Mouse (Mus musculus) lung, postnatal 36 days (tissue): ENCODE results near the gene Clint1.
"Not testable (repeated sequence)": the region's sequence is repeated elsewhere in the genome, so short reads cannot be mapped to it uniquely, and the experiment has no call there.

Experiments used
- DNase-seq: peaks from one replicate; pipeline ENCODE4 v3.0.0; 2022; ENCODE audit warnings: mixed read lengths

Gene Clint1

DNA sequence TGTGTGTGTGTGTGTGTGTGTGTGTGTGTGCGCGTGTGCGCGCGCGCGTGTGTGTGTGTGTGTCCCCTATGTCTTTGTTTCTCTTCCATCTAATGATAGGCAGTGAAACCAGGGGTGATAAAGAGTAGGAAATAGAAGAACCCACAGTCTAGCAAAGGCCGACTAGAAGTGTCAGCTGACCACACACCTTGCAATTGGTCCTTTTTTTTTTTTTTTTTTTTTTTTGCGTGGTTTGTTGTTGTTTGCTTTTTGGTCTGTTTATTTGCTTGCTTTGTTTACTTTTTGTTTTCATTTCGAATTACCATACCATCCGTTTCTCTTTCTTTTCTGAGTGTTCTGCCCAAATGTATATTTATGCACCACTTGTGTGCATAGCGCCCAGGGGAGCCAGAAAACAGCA is 3.6 kb upstream of the Clint1 start:
- DNase-seq, result no peak

DNA sequence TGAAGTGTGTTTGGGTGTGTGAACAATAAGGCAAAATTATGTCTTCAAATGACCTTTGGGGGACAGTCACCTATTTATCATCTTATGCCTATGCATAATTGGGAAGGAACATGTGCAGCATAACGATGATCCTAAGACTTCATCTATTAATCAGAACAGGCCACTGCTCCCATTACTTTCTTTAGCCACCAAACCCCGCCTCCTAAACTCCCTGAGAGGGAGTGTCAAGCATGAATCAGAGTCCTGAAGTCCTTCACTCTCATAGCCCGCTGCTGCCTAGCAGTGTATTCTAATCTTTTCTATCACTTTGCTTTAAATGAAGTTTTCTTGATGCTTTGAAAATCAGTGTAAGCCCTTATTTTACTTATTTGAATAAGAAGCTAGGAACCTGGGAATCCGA is 2.6 kb upstream of the Clint1 start:
- DNase-seq, result no peak

DNA sequence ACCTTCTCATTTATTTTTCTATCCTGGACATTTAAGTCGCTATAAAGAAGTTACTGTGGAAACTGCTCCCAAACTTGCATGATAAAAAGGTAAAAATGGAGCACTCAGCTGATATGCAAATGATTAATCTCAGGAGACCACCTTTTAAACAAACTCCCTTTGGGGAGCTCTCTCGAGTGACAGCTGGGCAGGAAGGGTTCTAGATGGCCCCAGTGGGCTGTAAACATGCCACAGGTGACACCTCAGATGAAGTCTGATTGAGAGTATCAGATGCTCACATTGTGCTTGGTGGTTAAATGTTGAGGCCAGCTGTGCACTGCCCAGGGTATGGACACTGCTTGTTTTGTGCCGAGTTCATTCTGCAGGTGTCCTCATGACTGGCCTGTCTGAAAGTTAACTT is 2.0 kb upstream of the Clint1 start:
- DNase-seq, result no peak

DNA sequence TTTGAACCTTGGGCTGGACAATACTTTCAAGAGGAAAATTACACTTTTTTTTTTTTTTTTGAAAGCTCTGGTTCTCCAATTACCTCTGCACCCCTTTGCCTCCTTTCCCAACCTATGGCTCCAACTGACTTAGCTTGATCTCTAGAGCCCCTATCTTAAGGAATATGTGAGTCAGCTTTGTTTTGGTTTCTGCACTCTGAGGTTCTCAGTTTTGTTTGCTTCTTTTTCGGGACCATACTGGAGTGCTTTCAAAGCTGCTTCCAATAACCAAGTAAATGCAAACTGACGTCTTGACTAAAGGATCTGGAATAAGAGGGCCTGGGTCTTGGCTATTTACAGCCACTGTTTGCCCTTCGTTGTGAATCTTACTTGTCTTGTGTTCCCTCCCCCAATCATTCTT is 1.5 kb upstream of the Clint1 start:
- no peak for DNase-seq

DNA sequence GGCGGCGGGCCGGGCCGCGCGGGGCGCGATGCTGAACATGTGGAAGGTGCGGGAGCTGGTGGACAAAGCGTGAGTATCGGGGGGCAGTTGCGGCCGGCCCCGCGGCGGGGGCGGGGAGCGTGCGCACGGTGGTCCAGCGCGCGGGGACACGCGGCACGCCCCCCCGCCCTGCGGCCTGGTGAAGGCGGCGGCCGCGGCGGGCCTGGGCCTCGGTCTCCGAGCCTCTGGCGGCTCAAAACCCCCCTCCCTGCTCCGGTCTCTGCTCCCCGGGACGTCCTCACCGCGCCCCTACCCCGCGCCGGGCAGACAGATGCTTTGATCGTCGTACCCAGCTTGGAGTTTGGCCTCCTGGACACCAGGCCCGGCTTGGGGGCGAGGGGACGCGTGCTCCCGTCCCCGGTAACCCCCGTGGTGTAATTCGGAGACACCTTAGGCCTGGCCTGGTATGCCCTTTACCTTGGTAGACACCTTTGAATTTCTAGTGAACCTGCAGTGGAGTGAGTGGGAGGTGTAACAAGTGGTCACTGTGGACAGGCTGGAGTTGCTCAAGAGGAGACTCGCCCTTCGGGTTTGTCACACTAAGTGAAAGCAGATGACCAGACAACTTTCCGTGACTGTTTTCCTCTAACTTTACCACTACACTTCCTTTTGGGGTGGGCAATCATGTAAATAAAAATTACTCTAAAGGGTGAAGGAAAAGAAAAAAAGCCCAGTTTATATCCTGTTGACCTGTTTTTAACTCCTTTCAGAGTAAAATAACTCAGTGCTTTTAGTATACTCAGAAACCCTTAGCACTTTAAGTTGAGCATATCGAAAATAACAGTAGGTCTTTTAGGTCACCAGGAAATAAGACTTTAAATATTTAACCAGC is 508 bp downstream of the Clint1 start:
- DNase-seq, result peak; percentile 58

DNA sequence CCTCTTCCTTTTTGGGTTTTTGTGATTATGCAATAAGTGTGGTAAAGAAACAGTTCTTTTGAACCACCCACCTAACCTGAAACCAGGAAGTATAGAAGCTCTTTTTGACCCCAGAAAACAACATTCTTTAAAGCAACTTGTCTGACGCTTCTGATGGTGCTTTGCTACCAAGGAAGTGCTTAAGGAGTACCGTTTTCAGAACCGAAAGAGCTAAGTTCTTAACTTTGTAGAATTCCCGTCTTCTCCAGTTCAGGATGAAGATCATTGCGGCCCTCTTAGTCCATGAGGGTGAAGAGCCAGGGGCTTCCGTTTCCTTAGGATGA is 1.1 kb downstream of the Clint1 start:
- DNase-seq, result no peak

DNA sequence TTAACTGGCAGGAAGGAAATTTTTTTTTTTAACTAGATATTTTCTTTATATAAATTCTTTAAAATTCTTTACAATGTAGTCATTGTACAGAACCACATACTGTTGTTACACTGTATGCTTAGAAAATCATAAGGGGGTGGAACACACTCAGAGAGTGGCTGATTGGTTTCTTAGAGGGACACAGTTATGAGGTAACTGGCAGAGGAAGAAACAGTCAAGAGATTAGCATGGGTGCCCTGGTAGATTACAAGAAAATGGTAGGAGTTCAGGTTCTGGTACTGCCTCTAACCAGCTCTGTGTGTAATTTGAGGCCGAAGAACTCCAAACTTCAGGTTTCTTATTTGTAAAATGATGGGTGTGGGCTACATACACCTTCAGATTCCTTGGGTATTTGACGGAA is 2.1 kb downstream of the Clint1 start:
- no peak for DNase-seq

DNA sequence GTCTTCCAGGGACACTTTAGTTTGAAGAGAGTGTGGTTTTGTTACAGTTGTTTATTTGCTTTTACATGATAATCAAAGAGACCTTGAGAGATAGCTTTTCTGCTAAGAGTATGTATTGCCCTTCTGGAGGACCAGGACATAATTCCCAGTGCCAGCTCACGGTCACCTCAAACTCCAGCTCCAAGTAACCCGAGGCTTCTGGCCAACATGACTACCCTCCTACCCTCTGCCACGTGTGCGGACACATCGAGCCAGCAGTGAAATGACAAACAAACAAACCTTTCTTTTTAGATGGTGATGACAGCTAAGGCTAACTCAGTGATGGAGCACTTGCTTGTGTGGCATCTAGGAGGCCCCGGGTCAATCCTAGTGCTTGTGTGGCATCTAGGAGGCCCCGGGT is 2.5 kb downstream of the Clint1 start:
- DNase-seq, result no peak

DNA sequence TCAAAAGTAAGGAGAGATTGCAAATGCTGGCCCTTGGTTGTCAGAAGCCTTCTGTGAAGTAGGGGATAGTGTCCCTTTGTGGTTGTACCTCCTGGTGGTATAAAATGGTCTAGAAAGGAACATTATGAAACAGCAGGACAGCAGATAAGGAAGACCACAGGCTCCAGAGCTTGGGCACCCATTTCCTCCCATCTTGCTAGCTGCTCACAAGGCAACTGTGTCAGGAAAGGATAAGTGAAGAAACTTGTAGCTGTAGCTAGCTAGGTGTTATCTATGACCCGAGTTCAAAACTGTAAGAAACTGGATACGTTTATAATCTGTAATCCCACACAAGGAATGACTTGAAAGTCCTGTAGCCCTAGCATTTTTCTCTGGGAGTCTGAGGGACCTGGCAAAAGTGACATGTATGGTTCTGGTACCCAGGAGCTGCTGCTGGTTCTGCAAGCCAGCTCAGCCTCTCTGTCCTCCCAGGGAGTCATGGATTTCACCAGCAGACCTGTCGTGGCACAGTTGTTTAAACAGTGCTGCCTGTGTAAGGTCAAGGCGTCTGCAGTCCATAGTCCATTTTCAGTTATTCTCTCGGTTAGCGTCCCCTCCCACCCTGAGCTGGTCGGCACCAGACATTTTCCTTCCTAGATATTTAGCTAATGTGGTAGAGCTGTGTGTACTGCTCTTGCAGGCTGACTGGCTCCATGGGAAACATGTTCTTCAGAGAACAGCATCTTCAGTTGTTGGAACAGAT is 3.7 kb downstream of the Clint1 start:
- no peak for DNase-seq

DNA sequence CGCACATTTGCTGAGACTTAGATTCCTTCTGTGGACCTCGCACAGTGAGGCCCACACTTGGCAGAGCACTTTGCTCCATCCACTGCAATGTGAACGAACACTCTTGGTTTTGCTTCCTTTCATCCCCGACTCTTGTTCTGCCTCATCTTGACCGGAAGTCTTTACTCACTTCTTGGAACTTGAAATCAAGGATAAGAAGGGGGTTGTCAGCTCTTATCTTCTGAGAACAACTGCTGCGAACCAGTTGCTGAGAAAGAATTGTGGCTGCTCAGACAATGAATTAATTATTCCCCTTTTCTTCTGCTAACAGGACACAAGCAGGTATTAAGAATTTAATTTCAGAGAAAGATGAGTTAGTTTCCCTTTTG is 4.3 kb downstream of the Clint1 start:
- no peak for DNase-seq

DNA sequence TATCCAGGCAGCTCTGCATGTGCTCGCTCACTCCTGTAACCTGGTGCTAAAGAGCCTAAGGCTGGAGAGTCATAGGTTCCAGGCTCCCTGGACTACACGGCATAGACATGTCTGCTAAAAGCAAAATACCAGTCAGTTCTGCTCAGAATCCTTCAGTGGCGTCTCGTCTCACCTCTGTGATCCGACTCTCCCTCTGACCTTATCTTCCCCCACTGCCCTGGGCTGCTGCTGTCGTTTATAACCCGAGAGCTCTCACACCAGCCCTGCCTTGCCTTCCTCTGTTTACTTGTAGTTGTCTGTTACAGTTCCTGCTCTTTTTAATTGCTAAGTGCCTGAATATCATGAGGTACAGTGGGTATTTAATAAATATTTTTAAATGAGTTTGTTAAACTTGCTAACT is 9.5 kb downstream of the Clint1 start:
- DNase-seq, result no peak

DNA sequence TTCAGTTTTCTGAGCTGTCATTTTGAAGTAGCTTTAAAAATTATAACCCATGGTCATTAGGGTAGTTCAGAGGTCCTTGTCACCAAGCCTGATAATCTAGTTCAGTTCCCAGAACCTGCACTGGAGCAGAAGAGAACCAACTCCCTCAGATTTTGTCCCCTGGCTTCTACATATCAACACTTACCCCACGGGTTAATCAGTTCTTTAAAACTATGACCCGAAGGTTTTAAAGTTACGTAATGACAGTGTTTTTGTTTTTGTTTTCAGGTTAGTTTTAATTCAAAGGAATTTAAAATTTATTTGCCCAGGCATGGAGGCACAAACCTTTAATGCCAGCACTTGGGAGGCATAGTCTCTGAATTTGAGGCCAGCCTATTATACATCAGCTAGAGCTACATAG is 12.6 kb downstream of the Clint1 start:
- no peak for DNase-seq

DNA sequence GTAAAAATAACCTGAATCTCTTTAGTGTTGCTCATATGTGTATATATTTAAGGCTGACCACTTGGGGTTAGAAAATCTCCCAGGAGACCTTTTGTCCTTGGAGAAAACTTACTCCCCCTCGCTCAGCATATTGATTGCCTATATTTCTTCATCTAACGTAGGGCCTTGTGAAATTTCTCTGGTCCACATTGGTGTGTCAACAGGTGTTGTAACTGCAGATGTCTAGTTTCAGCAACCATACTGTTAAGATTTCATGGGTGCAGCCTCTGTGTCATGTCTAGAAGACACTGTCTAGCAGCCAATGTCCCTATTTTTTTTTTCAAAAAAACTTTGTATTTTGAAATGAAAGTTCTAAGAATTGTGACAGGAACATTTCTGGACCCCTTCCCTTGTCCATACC is 14.0 kb downstream of the Clint1 start:
- DNase-seq, result no peak

DNA sequence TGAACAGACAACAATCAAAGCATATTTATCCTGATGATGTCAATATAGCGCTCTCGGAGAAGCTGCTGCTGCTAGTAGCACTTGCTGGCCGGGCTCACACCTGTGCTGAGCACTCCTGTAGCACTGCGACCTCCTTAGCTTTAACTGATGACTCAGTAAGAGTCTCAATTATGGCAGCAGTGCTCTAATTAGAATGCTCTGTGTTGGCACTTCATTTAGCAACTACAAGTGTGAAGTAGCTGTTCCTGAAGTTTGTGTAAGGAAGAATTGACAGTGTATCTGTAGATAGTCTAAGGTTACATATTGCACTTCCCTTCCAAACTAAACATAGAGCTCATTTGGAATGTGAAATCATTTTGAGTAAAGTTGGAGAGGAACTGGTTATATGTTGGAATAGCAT is 14.7 kb downstream of the Clint1 start:
- no peak for DNase-seq

DNA sequence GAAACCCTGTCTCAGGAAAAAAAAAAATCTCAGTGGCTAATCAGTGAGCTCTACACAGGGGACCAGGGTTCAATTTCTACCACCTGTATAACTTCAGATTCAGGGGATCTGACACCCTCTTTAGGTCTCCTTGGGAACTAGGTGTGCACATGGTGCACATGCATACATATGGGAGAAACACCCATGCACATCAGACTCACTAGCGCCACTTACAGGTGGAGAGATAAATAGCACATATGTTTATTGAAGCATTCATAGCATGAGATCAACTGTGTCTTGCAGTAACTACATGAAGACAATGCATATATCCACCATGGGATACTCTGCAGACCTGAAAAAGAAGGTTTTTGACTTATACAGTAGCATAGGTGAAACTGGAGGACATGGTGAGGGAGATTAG is 21.8 kb downstream of the Clint1 start:
- peak; percentile 33 for DNase-seq

DNA sequence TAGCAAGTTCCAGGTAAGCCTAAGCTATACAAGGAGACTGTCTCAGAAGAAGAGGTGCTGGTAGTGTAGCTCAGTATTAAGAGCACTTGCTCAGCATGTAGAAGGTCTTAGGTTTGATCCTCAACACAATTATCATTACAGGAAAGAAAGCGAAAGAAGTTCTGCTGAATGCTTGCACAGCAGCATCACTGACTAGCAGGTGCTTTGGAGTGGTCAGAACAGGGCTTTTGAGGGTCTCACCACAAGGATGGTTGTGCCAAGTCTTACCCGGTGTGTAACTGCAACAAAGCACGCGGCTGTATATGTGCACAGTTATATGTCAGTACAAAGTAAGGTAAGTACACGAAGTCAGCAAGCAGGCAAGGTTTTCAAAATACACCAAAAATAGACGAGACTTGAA is 22.4 kb downstream of the Clint1 start:
- no peak for DNase-seq

DNA sequence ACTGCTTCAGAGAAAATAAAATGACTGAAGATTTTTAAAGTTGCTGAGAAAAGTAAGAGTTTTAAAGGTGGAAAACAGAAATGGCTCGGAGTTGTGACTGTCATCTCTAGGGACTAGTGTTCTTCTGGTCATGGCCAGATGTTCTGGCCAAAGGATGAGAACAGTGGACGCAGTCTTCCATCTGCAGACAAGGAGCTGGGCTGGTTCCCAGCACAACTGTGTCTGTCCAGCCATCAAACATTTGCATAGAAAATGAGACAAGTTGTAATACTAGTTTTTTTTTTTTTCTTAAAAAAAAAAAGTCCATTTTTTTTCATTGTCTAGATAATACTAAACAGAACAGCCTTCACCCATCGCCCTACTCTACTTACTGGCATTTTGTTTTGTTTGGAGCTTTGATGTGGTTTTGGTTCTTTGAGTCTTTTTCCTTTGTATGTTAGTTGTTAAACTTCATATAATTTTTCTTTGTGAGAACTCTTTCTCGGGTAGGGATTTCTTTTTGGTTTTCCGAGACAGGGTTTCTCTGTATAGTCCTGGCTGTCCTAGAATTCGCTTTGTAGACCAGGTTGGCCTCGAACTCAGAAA is 23.6 kb downstream of the Clint1 start:
- DNase-seq, result no peak

DNA sequence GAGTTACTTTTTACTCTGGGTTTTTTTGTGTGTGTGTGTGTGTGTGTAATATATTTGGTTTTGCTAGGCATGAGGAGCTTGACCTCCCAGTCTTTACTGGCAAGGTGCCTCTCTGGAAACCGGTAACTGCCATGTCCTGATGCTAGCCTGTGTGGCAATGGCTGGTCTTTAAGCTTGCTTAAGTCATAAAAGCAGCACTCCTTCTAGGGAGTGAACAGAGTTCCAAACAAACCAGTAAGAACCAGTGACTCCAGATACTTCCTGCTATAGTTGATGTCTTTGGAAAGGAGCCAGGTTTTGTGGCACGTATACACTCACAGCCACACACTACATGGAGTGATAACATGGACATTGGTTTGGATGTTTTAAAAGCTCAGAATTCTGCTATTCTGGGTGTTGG is 24.2 kb downstream of the Clint1 start:
- DNase-seq, result no peak

DNA sequence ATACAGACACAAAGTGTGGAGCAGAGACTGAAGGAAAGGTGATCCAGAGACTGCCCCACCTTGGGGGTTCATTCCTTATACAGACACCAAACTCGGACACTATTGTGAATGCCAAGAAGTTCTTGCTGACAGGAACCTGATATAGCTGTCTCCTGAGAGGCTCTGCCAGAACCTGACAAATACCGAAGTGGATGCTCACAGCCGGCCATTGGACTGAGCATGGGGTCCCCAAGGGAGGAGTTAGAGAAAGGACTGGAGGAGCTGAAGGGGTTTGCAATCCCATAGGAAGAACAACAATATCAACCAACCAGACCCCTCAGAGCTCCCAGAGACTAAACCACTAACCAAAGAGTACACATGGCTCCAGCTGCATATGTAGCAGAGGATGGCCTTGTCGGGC is 27.5 kb downstream of the Clint1 start:
- not testable (repeated sequence) for DNase-seq

DNA sequence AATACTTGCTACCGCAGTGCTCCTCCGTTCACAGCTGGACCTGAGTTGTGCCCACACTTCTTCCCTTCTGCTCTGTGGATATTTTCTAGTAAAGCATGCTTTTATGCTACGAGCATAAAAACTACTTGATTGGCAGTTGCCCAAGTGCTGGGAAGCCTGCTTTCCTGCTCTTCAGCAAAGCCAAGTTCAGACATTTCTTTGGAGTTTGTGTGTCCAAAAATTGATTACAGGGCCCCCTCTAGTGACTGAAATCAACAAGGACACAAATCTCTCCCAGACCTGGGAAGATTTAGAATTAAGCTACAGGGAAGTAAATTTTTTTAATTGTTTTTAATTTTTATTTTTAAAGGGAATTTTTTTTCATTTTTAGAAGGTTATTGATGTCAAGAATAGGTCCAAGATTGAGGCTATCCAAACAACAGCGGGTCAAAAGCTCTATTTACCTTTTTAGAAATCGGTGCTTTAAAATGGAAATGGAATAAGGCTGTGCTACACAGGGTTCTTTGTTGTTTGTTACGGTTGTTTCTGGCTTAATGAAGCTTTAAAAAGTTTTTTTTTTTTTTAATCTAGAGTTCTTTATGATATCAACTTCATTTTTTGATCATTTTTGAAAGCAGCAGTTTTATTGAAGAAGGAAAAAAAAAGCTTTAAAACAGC is 29.3 kb downstream of the Clint1 start:
- peak; percentile 78 for DNase-seq

DNA sequence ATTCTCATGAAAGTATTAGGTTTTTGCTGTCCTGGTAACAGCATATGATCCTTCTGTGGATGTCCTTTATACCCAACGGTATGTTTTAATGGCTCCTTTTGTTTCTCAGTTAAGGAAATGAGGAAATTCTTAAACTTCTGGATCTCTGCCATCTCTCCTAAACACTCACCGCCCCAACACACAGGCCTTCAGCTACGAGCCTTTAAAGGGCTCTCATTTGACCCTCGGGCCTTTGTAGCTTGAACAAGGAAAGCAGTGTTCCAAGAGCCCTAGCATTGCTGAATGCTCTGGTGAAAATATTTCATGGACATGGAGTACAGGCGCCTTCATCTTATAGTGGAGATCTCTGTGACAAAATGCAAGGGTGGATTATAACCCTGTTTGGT is 29.8 kb downstream of the Clint1 start:
- DNase-seq, result peak; percentile 15

DNA sequence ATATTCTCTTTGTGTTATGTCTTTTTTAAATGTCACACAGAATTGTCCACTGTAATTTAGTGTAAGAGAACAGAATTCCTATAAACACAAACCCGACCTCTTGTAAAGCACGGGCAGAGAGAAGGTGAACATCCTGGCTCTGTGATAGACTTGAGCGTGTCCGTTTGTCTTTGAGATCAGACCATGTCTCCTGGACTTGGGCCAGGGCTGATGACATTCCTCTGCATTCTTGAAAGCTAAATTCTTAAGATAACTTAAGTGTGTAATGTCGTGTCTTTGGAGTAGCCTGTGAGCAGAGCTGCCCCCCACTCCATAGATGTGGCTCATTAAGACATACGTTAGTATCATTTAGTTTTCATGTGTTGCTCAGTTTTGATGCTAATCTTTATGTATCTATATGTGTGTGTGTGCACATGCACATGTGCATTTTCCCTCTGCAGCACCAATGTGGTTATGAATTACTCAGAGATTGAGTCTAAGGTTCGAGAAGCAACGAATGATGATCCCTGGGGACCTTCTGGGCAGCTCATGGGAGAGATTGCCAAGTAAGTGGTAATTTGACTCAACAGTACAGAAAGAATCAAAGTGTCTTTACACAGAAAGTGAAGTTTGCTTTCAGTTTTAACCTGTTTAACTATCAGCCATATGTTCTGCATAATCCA is 31.6 kb downstream of the Clint1 start:
- peak; percentile 47 for DNase-seq

DNA sequence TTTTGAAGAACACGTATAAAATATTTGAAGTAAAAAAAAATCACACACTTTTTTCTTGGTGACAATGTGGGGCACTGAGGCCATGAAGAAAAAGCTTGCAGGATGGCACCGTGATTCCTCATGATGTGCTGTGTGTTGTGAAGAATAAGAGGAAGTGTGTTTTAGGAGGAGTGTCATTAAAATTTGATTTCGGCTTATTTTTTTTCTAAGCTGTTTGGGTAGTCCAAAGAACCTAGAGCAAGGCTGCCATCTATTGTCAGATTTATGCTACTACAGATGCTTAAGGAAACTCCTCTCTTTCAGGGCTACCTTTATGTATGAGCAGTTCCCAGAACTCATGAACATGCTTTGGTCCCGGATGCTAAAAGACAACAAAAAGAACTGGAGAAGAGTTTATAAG is 32.2 kb downstream of the Clint1 start:
- DNase-seq, result peak; percentile 72
